Mouse (Mus musculus): ENCODE data around the gene Rnf114. TPM values are rescaled to one million over a fixed set of nuclear protein-coding genes. Genes with fewer than 3 reads are reported as not detected.

The Rnf114 gene
- polyA plus RNA-seq (2017; shearing (Covaris generic)): 270 TPM

GRCm38 (mm10) chr2:167491757-167492708, at the start of gene Rnf114:
TSS of gene Rnf114 (plus strand) at chr2:167492645.

GRCm38 (mm10) chr2:167492713-167493636, 530 bp downstream of the Rnf114 start, which contains the start of gene Spata2:
TSS of gene Spata2 (minus strand) at chr2:167492887.

GRCm38 (mm10) chr2:167537476-167538297, 45.2 kb downstream of the Rnf114 start, which contains the start of gene Snai1:
TSS of gene Snai1 (plus strand) at chr2:167538195.

Other genes starting within 250 kb of the Rnf114 start
- gene B4galt5, start 143.5 kb upstream of the Rnf114 start, polyA plus RNA-seq (2017; shearing (Covaris generic)): 26.4 TPM
- 69.8 TPM for gene Slc9a8, start 70.9 kb upstream of the Rnf114 start, polyA plus RNA-seq (2017; shearing (Covaris generic))
- gene Spata2, start 242 bp downstream of the Rnf114 start, polyA plus RNA-seq (2017; shearing (Covaris generic)): 27.0 TPM
- 0.29 TPM for gene Snai1, start 45.5 kb downstream of the Rnf114 start, polyA plus RNA-seq (2017; shearing (Covaris generic))
- 275 TPM for gene Ube2v1, start 139.4 kb downstream of the Rnf114 start, polyA plus RNA-seq (2017; shearing (Covaris generic))
- gene Gm20431, start 168.9 kb downstream of the Rnf114 start, polyA plus RNA-seq (2017; shearing (Covaris generic)): 24.7 TPM
- 32.0 TPM for gene Cebpb, start 196.3 kb downstream of the Rnf114 start, polyA plus RNA-seq (2017; shearing (Covaris generic))
- gene Tmem189, start 197.2 kb downstream of the Rnf114 start, polyA plus RNA-seq (2017; shearing (Covaris generic)): 98.1 TPM